11 mouse cellular contexts compared by ENCODE assay signal in the genomic region with DNA sequence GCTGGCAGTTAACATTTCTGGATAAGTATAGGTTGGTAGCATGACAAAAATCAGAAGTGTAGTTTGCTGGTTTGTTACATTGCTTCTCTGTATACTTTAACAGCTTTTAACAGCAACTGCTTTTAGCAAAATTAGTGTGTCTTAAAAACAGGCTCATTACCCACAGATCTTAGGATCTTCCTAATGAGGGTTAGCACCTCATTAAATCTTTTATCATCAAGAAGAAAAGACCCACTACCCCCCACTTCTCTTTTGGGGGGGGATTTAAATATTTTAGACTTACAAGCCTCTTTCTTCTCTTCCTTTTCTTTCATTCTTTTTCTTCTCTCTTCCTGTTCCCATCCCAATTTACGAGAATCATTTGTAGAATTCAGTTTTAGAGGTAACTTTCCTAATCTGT.
DNase-seq lines count a peak whose midpoint lies in the region; ATAC-seq and TF ChIP-seq lines count a peak whose summit lies in the region.
"Had no signal": no experiment of that assay in that cellular context is flagged by ENCODE, and none has a peak within 500 bp of the region (broad histone marks: within the 10 kb centered on the region; RNA-seq: fewer than 3 reads in every experiment).

No protein-coding gene starts in this region.

- ATAC-seq in lung, embryonic 16.5 days (ENCODE audit: low read depth): no peak
- peak; percentile 30 for ATAC-seq in forebrain, embryonic 14.5 days
- ATAC-seq in intestine, postnatal 0 days: no peak
- ATAC-seq in stomach, embryonic 15.5 days (ENCODE audit: insufficient read depth, low FRiP score, low read depth): no peak

- no peak overlapping the region for H3K4me3 ChIP-seq in lung, embryonic 16.5 days (ENCODE audit: low read length)
- no peak overlapping the region for H3K4me3 ChIP-seq in forebrain, embryonic 14.5 days (ENCODE audit: low read depth, low read length)
- H3K4me3 ChIP-seq in intestine, postnatal 0 days (ENCODE audit: low read depth, low read length): no peak overlapping the region
- no peak overlapping the region for H3K4me3 ChIP-seq in stomach, embryonic 15.5 days (replicated peaks)
- H3K4me3 ChIP-seq: heart, embryonic 12.5 days had no signal

- H3K27ac ChIP-seq in lung, embryonic 16.5 days (ENCODE audit: low read length): peak overlapping the region; percentile 36; the same call in 1 of the 2 replicates
- H3K27ac ChIP-seq in forebrain, embryonic 14.5 days (ENCODE audit: low read depth, low read length): peak overlapping the region; percentile 45; the same call in 1 of the 2 replicates
- peak overlapping the region; percentile 80; the same call in 1 of the 2 replicates for H3K27ac ChIP-seq in intestine, postnatal 0 days (ENCODE audit: low read depth, low read length)
- peak overlapping the region; percentile 83; the same call in 1 of the 2 replicates for H3K27ac ChIP-seq in stomach, embryonic 15.5 days

- TF ChIP-seq CTCF in intestine, postnatal 0 days (IDR thresholded peaks at IDR 0.05; ENCODE audit: low read depth): no peak

- H3K4me2 ChIP-seq in lung, embryonic 16.5 days (ENCODE audit: low read depth, low read length): no peak overlapping the region
- no peak overlapping the region for H3K4me2 ChIP-seq in forebrain, embryonic 14.5 days (ENCODE audit: low read length)
- no peak overlapping the region for H3K4me2 ChIP-seq in intestine, postnatal 0 days (replicated peaks; ENCODE audit: low read depth)
- no peak overlapping the region for H3K4me2 ChIP-seq in stomach, embryonic 15.5 days
- H3K4me2 ChIP-seq: heart, embryonic 12.5 days had no signal

- no peaks in the 10 kb centered on the region for H3K36me3 ChIP-seq in lung, embryonic 16.5 days (ENCODE audit: control insufficient read depth, insufficient read depth, low read length)
- H3K36me3 ChIP-seq in forebrain, embryonic 14.5 days (ENCODE audit: control insufficient read depth, insufficient read depth, low read length): no peaks in the 10 kb centered on the region
- H3K36me3 ChIP-seq in intestine, postnatal 0 days (ENCODE audit: control insufficient read depth, insufficient read depth): no peaks in the 10 kb centered on the region
- H3K36me3 ChIP-seq in stomach, embryonic 15.5 days: no peaks in the 10 kb centered on the region
- H3K36me3 ChIP-seq: heart, embryonic 12.5 days had no signal

- DNase-seq in lung, postnatal 4 days: no peak
- peak; percentile 70 for DNase-seq in forebrain, embryonic 14.5 days (ENCODE audit: low spot score)
- DNase-seq in T-cell, adult 2 months (ENCODE audit: low spot score): no peak
- no peak for DNase-seq in frontal cortex, postnatal 10 days (ENCODE audit: low spot score in 2 of 2)
- DNase-seq: cerebellum, adult 8-10 months; kidney, postnatal 36 days; right cerebral cortex, postnatal 4 days had no signal

- peaks cover 35% of the 10 kb centered on the region for H3K4me1 ChIP-seq in lung, embryonic 16.5 days (replicated peaks; ENCODE audit: control insufficient read depth, insufficient read depth, low read length)
- peaks cover 12% of the 10 kb centered on the region; the same call in 1 of the 2 replicates for H3K4me1 ChIP-seq in forebrain, embryonic 14.5 days (ENCODE audit: control insufficient read depth, insufficient read depth, low read length)
- H3K4me1 ChIP-seq in intestine, postnatal 0 days (replicated peaks; ENCODE audit: control insufficient read depth, insufficient read depth, low read length): peaks cover 18% of the 10 kb centered on the region; the same call in 1 of the 2 replicates
- peaks cover 32% of the 10 kb centered on the region for H3K4me1 ChIP-seq in stomach, embryonic 15.5 days

- H3K27me3 ChIP-seq in lung, embryonic 16.5 days (ENCODE audit: control insufficient read depth, insufficient read depth, low read depth, low read length): no peaks in the 10 kb centered on the region
- H3K27me3 ChIP-seq in forebrain, embryonic 14.5 days (replicated peaks; ENCODE audit: control insufficient read depth, insufficient read depth, low read length): no peaks in the 10 kb centered on the region
- no peaks in the 10 kb centered on the region for H3K27me3 ChIP-seq in intestine, postnatal 0 days (replicated peaks; ENCODE audit: control insufficient read depth, insufficient read depth, low read length)
- no peaks in the 10 kb centered on the region for H3K27me3 ChIP-seq in stomach, embryonic 15.5 days (replicated peaks)
- H3K27me3 ChIP-seq: heart, embryonic 12.5 days had no signal

- H3K9ac ChIP-seq in lung, embryonic 16.5 days (ENCODE audit: low read length): no peak overlapping the region
- no peak overlapping the region for H3K9ac ChIP-seq in forebrain, embryonic 14.5 days (ENCODE audit: low read length)
- H3K9ac ChIP-seq in intestine, postnatal 0 days (ENCODE audit: low read depth, low read length): no peak overlapping the region
- H3K9ac ChIP-seq in stomach, embryonic 15.5 days: no peak overlapping the region
- H3K9ac ChIP-seq: heart, embryonic 12.5 days had no signal

- WGBS in lung, embryonic 16.5 days: 89% methylated on average over 1 of the region's 1 CpGs
- 12% methylated on average over 1 of the region's 1 CpGs for WGBS in forebrain, embryonic 14.5 days
- 92% methylated on average over 1 of the region's 1 CpGs for WGBS in intestine, postnatal 0 days
- 91% methylated on average over 1 of the region's 1 CpGs for WGBS in stomach, embryonic 15.5 days

- no peaks in the 10 kb centered on the region for H3K9me3 ChIP-seq in lung, embryonic 16.5 days (ENCODE audit: control insufficient read depth, low read length)
- H3K9me3 ChIP-seq in forebrain, embryonic 14.5 days (replicated peaks; ENCODE audit: control insufficient read depth, low read length): no peaks in the 10 kb centered on the region
- H3K9me3 ChIP-seq in intestine, postnatal 0 days (ENCODE audit: control insufficient read depth): no peaks in the 10 kb centered on the region
- H3K9me3 ChIP-seq in stomach, embryonic 15.5 days: no peaks in the 10 kb centered on the region
- H3K9me3 ChIP-seq: heart, embryonic 12.5 days had no signal
